Mouse (Mus musculus) adrenal gland, adult (tissue): Measurements from ENCODE around the gene Gnb4.

Experiments used
- DNase-seq, 2 experiments: peaks; one replicate each; pipeline ENCODE4 v3.0.0; 2022 to 2023; ENCODE audit warnings: low spot score in 1 of 2; ENCODE audit not compliant: inconsistent age in 2 of 2

Gene Gnb4

DNA sequence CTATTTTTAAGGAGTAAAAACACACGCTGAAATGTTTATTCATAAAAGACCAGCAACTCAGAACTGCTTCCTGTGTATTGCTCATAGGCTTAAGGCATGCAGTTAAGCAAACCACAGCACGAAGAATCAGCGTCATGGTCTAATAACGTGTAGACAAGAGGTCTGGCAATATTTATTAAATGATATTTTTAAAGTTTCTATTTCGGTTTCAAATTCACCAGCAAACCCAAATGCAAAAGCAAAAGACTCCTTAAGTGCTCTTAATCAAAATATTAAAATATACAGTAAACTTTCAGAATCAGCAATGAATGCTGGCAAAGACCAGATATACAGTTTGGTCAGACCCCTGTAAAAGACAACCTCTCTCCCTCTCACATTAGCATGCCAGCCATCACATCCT, 1.0 kb downstream of the Gnb4 start:
- peak in 1 of 2 experiments; percentile 57 for DNase-seq

DNA sequence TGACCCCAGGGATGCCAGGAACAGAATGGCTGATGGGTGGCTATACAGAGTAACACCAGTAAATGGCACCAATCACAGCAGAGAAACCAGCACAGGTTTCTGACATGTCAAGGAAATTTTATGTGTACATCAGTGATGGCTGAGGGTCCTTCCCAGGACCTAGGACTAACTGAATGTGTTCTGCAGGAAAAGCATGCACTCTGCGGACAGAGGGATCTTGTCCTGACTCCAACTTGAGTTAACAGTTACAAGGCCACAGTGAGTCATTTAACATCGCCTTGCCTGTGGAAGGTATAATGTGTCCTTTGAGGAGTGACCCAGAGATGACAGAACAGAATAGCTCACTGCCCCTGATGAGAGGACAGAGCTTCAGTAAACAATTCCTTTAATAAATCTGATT, 1.6 kb downstream of the Gnb4 start:
- DNase-seq = peak; percentile 55 to 68

DNA sequence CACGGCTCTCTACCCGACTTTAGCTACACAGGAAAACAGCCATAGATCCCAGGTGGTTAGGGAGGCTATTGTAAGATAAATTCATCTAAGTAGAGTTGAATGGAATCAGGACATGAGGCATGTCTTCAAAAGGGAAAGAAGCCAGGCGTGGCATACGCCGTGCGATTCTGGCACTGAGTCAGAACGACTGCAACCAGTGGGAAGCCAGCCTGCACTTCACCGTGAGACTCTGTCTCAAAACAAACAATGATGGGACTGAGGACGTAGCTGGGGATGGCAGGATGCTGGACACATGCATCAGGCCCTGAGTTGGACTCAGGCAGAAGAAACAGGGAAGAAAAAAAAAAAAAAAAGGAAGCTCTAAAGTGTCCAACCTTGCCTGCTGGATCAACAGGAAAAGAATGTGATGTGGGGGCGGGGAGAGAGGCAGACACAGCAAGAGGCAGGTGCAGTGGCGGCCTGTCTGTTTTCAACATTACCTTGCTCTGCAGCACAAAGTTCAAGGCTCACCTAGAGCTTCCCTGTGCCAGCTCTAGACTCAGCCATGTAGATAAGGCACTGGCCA, 4.7 kb downstream of the Gnb4 start:
- DNase-seq = peak; percentile 12 to 30

DNA sequence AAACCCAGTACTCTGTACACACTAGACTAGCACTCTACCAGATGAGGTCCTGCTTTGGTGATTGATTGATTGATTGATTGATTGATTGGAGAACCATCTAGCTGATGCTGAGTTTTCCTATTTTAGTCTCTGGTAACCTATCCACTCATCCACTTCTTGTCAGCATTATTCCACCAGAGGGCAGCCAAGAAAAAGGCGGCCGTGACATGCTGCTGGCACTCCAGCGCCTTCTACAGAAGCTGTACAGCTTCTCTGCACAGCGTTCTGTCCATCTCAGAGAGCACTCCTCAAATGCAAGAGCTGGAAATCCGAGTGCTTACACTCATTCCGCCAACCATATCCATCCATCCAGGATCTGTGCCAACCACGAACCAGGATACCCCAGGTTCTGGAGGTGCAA, 5.8 kb downstream of the Gnb4 start:
- peak; percentile 65 to 88 for DNase-seq

DNA sequence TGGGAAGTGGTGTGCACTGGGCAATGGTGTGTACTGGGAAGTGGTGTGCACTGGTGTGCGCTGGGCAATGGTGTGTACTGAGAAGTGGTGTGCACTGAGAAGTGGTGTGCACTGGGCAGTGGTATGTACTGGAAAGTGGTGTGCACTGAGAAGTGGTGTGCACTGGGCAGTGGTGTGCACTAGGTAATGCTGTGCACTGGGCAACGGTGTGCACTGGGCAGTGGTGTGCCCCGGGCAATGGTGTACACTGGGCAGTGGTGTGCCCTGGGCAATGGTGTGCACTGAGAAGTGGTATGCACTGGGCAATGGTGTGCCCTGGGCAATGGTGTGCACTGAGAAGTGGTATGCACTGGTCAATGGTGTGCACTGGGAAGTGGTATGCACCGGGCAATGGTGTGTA, 7.2 kb downstream of the Gnb4 start:
- no peak for DNase-seq

DNA sequence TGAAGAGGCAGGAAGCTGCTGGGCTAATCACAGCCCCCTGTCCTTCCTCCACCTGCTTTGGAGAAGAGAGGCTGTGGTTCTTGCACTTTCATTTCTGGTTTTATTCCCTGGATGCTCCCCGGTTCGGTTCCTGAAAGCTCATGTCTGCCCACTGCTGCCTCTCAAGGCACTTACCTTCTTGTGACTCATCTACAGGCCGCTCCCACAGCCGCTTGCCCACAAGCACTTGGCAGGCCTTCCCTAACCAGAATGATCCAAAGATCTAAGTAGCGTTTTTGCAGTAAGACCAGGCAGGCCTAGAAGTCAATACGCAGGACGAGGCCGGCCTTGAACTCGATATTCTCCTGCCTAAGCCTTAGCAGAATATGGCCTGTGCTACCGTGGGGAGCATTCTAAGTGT, 15.3 kb downstream of the Gnb4 start:
- peak; percentile 48 to 56 for DNase-seq

DNA sequence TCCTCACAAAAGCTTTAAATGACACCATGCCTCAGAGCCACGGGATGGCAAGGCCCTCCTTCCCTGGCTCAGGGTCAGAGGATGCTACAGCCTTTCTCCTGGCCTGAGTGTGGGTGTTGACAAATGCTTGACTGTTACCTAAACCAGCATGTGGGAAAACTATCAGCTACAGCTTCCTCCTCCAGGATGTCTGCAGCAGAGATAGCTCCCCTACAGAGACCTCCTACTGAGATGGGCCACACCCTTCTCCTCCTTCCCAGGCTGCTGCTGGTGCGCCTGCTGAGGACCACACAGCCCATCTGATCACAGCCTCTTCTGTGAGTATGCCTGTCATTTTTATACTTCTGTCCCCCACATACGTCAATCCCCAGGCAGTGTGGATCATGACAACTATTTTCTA, 17.1 kb downstream of the Gnb4 start:
- no peak for DNase-seq

DNA sequence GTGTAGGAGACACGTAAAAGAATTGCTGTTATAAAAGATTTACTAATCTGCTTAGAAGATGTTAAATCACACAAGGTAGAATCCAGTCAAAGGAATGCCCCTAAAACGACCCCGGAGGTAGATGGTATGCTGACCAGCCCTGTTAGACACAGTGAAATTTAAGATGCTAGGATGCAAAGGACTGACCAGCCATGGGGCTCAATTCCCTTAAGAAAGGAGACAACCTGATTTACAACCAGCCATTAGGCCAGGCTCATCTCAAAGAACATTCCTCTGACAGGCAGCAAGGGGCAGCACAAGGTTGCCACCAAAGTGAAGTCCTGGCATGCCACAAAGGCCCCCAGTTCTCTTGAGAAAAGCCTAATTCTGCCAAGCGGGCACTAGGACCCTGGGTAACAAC, 21.3 kb downstream of the Gnb4 start:
- DNase-seq = no peak

DNA sequence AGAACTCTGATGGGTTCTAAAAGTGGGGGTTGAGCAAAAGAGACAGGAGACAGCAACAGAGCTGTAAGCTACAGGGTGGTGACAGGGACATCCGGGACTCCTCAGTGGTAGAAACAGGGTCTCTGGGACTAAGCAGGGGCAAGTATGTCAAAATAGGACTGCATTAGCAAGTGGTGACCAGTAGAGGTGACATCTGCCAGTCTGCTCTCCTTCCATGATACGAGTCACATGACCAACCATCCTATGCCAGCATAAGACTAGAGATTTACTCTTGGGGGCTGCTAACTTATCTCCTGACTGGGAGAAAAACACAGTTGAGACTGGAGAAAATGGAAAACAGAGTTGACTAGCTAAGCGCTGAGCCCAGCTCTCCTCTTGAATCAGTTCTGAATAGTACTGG, 30.1 kb downstream of the Gnb4 start:
- no peak for DNase-seq

DNA sequence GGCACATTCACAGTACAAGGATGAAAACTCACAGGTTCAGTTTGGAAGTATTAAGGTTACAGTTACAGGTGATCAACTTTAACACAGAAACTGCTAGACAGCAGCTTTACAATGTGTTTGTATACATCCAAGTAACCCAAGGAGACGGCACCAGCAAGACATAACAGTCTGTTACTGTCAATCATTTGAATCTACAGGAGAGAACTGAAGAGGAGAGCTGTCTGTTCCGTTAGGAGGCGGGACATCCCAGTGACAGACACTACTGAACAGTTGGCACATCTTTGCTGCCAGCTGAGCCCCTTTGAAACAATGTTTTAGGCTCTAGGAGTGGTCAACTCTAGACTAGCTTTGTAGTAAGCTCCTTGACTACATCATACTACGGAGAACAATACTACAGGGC, 32.9 kb downstream of the Gnb4 start:
- no peak for DNase-seq

DNA sequence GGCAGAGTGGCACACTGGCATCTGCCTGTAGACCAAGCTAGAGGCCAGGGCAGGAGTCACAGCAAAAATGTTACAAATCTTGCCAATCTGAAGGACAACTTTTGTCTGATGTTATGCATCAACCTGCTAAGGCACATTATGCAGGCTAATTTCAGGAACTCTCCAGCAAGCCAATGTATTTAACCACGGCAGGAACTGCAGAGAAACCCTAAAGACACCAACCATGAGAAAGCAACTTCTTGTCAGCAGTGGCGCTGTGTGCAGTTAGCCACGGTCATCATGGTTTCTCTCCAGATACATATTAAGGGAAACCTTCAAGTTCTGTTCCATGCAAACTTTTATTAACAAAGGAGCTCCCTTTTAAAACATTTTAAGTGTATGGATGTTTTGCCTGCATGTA, 34.5 kb downstream of the Gnb4 start:
- no peak for DNase-seq

DNA sequence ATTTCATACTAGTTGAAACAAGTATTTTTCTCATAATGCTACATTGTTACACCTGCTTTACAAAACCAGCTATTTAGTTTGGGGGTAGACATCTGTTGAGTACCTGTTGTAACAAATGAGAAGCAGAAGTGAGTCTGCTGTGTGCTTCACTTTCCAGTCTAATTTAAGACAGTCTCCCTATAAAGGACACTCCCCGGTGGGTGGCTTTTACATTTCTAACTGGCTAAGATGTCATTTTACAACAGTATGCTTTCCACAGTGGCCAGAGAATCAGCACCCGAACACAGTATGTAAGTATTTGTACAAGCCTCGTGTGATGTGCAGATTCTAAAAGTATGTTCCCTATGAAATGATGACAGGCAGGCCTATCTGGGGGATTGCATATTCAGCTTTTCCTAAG, 35.6 kb downstream of the Gnb4 start:
- no peak for DNase-seq

DNA sequence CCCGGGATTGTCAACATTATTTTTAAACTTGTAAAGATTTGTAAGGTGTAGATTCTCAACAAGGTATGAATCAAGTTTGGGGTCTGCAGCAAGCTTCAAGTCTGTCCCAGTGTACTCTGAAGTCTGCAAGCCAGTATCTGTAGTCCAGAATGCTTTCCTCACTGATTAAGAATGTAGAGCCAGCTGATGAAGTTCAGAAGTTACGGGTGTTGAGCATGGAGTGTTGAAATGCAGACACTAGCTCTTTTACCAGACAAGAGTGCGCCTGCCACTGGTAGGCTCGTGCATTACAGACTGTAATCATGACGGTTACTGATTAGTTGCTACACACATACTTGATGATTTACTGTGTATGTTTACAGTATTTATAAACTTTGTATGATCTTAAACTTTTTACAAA, 37.6 kb downstream of the Gnb4 start:
- DNase-seq = no peak

DNA sequence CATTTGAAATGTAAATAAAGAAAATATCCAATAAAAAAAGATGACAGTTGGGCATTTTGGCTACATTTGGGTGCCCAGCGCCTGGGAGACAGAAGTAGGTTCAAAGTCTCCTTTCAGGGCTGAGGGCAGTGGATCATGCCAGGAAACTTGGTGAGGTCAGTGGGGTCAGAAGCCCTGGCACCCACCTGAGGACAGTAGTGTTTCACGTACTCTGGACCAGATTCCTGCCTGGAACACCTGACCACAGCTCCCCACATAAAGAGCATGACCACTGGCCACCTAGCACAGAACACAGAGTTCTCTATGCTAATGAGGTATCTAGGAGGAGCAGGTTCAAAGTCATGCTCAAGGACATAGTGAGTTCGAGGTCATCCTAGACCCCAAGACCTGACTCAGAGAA, 41.2 kb downstream of the Gnb4 start:
- no peak for DNase-seq

DNA sequence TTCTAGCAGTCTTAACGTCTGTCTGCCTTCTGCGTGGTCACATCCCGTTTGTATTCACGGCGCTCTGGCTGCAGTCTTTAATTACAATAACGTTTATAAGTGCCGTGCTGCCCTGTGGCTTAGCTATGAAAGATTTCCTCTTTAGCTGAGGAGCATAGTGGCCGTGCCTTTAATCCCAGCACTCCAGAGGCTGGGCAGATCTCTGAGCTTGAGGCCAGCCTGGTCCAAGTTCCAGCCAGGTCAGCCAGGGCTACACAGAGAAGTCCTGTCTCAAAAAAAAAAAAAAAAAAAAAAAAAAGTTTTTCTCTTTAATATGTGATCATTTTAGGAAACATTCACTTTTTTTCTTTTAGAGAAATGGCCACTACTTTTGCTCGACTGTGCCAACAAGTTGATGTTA, 42.5 kb downstream of the Gnb4 start:
- no peak for DNase-seq

DNA sequence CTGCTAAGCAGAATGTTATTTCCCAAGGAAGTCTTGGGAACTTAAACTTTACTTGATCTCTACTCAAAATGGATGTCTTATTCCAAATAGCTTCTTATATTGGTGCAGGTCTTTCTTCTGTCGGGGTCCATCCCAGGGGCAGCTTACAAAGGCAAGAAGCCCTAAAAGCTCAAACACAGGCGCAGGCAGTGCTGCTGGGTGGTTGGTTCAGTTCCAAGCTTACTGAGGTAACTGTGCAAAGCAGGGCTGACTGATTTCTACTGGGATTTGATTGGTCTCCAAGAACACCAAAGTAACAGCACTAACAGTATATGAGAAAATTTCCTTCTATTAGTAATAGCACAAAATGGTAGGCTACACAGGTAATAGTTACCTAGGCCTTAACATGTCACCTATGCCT, 43.3 kb downstream of the Gnb4 start:
- DNase-seq = no peak

DNA sequence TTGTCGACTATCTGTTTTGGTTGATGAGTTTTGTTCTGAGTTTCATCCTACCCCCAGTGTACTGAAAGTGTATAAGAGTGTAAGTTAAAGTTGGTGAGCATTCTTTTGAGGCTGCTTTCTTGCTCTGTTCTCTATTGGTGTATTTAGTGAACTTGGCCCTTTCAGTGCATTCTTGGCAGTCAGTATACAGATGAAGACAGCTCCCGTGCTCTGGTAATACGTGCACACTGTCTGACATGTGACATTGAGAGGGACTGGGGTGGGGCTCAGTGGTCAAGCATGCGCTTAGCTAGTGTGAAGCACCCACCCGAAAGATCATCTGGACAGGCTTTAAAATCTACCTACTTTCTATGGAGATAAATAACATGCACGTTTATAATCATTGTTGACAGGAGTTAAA, 53.0 kb downstream of the Gnb4 start:
- DNase-seq = no peak

DNA sequence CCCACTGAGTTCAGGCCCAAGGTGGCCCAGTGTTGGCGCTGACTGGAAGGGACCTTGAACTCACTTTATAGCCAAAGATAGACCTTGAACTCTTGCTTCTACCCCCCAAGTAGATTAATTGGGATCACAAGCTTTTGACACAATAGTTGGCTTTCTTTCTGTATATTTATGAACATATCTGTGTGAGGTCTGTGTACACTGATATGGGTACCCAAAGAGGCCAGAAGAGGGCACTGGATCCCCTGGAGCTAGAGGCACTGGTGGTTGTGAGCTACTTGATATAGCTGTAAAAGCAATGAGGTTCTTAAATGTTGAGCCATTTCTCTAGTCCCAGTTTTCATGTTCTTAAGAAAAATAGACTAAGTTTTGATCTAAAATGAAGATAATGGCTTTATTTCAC, 63.3 kb downstream of the Gnb4 start:
- DNase-seq = peak in 1 of 2 experiments; percentile 49

DNA sequence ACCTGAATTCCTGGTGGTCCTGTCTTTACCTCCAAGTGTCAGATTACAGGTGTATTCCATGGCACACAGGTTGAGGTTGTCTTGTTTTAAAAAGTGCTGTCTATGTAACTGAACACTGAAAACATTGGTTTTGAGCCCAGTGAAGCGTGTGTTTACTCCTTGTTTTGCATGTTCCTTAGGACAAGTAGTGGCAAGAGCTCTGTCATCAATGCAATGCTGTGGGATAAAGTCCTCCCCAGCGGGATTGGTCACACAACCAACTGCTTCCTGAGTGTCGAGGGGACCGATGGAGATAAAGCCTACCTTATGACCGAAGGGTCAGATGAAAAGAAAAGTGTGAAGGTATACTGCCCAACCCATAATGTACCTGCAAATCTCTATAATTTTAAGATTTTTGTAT, 78.3 kb downstream of the Gnb4 start:
- DNase-seq = peak in 1 of 2 experiments; percentile 57

DNA sequence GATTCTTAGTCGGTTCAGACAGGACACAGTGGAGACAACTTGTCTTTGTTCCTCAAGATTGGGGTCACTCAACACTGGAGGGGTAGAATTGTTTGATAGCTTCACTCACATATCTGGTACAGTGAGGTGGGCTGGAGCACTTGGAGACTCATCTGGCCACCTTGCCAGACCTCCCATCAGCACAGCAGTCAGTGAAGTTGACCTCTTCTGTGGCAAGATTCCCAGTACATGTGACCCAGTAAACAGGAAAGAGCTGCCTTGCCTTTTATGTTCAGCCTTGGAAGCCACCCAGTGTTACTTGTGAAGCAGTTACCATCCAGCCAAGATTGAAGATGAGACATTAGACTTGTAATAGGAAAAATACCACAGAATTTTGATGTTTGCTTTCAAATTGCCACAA, 78.8 kb downstream of the Gnb4 start:
- peak; percentile 73 to 92 for DNase-seq

DNA sequence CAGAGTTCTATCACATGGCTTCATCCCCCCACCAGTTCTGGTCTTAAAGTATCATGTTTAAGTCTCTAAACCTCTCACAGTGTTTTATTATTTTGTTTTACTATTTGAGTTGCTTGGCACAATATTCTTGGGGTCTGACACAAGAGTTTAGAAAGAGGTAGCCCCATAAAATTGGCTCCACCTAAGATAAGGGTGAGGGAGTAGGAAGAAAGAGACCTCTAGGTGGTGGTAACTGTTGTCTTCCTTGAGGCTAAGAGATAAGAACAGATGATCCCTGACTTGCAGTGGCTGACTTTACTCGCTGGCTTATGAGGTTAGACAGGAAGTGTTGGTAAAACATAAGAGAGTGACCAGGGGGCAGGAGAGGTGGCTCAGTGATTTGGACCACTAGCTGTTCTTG, 80.7 kb downstream of the Gnb4 start:
- no peak for DNase-seq
